Mouse (Mus musculus): ENCODE data around the gene Dnajb7.

Dnajb7 gene

DNA sequence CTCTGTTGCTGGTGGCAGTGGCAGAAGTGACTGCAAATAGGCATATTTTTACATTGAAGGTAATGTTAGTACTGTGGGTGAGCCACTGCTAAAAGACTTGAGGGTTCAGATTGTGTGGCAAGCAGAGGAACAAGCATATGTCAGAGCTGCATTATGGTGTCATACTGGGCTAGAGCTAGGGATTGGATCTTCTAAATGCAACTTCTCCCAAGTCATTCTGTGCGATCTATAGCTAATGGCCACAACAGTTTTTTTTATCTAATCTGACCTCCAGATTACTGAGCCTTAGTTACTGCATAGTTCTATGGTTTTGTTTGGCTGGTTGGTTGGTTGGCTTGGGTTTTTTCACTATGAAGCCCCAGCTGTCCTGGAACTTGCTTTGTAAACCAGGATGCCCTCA, at the start of gene Dnajb7:
TSS of gene Dnajb7 (minus strand) at position 101 of the 400 bp plus-strand sequence.
- no peak for DNase-seq (ENCODE audit: low spot score)

DNA sequence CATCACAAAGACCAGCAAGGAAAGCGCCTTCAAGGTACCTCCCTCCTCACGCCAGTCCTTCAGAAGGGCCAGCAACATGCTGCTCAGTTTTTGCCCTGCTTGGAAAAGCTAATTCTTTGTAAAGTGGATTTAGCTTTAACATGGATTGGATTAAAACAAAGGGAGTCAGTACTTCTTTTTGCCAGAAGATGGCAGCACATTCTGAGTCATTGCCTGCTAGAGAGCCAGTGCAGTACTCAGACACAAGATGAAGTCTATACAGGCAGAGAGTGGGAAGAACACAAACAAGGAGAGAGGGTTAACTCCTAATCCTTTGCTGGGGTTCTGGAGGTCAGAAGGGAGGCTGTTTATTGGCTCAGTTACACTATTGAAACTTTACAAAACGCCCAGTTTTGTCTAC, 40.4 kb upstream of the Dnajb7 start:
- DNase-seq (ENCODE audit: low spot score): peak; percentile 78

DNA sequence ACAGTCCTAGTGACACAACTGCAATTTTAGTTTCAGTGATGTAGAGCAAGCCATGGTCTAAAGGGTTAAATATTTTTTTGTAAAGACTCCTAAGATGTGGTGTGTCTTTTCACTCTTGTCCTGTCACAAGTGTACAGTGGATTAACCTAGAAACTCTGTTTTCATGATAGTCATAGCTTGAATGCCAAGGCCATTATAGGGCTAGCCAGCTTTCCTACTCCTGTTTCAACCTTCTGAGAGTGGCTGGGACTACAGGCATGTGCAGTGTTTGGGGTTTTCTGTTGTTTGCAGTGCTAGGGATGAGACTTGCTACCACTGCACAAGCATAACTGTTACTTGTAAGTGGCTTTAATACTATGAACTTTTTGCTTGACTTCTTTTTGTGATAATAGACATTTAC, 31.1 kb upstream of the Dnajb7 start:
- no peak for DNase-seq (ENCODE audit: low spot score)

DNA sequence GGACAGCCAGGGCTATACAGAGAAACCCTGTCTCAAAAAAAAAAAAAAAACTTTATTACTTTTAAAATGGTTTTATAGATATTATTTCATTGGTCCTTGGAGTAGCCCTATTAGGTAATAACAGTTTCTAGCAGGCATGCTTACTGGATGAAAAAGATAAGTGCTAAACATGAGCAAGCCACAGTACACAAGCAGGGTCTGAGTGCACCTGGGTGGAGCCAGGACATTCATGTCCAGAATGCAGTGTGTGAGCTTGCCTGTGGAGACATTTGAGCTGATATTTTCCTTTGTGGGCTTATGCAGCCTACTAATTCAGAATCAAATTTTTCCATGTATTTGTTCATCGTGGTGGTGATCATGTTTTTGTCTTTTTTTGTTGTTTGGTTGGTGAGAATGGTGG, 30.2 kb upstream of the Dnajb7 start:
- DNase-seq (ENCODE audit: low spot score): no peak

DNA sequence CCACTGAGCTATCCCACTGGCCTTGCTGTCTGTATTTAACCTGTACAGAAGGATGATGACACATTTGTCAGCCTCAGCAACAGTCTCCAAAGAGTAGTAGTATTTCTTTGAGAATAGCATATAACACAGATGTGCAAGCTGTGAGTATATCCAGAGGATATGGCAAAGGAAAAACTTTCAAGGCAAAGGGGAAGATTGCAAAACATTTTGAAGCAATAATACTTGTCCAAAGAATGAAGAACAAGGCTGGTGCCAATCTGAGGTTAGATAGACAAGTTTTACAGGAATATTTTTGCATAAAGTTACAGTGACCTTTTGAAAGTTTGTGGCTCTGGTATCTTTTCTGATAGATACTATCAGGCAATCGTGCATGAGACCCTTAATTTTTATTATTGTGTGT, 23.1 kb upstream of the Dnajb7 start:
- no peak for DNase-seq (ENCODE audit: low spot score)

DNA sequence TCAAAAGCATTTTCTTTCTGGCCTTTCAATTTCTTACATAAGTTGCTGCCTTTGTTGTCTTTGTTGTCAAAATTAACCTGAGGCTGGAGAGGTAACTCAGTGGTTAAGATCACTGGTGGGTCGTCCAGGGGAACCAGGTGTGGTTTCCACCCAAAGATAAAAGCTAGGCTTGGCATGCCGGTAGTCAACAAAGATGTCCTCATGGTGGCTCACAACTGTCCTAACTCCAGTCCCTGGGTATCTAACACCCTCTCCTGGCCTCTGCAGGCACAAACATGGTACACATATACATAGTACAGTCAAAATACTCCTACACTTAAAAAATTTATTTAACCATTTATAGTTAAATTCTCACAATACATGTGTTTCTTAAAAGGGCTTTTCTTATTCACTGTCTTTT, 19.8 kb upstream of the Dnajb7 start:
- no peak for DNase-seq (ENCODE audit: low spot score)

DNA sequence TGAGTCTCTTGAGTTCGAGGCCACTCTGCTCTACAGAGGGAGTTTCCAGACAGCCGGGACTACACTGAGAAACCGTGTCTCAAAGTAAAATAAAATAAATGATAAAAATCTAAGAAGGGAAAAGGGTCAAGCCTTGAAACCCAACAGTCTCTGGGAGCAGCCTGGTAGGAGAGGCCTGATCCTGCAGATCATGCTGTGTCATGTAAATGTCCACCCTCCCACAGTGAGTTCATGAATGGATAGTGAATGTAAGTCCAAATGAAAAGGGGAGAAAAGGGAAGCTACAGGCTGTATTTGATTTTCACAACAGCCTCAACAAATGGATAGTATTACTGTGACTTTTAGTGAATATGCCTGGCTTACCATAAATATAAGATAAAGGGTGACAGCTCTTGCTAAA, 17.2 kb upstream of the Dnajb7 start:
- no peak for DNase-seq (ENCODE audit: low spot score)

DNA sequence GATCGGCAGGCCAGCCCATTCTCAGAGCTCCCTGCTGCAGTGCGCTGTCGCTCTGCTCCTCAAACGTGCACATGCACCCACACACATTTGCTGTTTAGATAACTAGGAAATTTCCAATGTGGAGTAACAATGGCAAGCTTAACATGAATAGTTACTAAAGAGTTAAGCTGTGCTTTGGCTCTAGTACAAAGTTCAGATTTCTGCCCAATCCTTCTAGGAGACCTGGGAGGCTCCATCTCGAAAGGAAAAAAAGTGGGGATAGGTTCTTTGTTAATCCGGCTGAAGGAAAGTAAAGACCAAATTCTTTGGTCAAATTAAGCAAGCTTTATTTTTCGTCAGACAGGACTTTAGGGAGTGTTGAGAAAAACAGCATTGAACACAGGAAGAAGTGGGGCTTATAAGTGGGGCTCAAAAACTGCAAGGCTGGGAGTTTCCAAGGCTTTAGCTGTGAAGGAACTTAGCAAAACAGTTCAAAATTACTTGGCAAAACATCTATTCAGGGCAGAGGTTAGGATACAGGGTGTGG, 14.1 kb upstream of the Dnajb7 start:
- no peak for DNase-seq (ENCODE audit: low spot score)

DNA sequence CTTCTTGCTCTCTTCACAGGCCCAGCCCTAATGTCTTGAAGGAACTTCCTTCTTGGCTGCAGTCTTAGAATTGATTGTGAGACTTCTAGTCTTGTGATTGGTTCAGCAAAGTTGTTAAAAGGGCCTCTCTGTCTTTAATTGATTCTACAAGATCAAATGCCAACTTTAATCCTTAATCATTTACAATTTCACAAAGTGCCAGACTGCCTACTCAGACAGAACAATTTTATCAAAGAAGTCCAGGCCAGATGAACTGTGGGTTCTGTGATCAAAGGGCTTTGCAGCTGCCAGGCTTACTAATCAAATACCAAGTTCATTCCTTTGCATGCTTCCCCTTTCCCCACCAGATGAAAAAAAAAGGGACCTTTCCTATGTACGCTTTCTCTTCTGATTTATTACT, 13.4 kb upstream of the Dnajb7 start:
- no peak for DNase-seq (ENCODE audit: low spot score)

DNA sequence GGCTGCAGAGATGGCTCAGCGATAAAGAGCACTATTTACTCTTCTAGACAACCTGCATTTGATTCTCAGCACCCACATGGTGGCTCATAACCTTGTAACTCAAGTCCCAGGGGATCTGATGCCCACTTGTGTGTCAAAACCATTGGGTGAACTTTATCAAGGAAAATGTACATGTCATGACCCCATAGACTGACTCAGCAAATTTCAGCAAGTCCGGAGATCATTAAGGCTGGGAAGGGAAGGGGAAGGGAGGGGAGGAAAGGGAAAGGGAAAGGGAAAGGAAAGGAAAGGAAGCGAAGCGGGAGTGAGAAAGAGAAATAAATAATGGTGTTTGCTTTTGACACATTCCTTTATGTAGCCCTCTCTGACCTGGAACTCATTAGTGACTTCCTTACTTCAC, 10.0 kb upstream of the Dnajb7 start:
- DNase-seq (ENCODE audit: low spot score): no peak

DNA sequence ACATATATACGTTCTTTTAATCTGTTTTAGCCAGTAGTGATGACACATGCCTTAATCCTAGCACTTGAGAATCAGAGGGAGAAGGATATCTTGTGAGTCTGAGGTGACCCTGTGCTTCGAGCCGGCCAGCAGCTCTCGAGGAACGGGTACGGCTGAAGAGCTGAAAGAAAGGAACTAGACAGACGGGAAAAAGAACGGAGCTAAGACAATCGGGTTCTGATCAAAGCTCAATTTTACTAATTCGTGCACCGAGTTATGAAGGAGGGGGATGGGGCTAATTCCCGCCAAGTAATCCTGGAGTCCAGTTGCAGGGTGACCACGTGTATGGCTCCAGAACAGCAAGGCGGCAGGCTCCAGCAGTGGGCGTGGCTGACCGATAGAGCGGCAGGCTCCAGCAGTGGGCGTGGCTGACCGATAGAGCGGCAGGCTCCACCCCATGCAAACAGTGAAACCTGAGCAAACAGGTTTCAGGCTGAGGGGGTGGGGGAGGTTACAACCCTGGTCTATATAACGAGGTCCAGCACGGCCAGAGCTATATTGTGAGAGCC, 8.7 kb upstream of the Dnajb7 start:
- peak; percentile 75 for DNase-seq (ENCODE audit: low spot score)

DNA sequence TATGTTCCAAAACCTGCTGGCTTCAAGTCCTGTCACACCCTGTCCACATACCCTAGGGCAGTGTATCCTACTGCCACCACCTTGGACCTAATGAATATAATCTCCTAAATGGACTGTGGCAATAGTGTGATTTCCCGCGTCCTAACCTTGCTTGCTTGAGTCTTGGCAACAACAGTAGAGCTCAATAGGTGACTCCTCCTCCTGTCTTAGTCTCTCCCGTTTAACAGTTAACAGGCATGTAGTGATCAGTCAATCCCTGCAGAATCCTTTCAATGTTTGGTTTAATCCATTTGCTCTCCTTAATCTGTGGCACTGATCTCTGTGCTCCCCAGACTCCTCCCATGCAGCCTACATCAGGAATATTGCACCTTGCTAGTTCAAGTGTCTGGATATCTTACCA, 3.1 kb downstream of the Dnajb7 start:
- no peak for DNase-seq (ENCODE audit: low spot score)

DNA sequence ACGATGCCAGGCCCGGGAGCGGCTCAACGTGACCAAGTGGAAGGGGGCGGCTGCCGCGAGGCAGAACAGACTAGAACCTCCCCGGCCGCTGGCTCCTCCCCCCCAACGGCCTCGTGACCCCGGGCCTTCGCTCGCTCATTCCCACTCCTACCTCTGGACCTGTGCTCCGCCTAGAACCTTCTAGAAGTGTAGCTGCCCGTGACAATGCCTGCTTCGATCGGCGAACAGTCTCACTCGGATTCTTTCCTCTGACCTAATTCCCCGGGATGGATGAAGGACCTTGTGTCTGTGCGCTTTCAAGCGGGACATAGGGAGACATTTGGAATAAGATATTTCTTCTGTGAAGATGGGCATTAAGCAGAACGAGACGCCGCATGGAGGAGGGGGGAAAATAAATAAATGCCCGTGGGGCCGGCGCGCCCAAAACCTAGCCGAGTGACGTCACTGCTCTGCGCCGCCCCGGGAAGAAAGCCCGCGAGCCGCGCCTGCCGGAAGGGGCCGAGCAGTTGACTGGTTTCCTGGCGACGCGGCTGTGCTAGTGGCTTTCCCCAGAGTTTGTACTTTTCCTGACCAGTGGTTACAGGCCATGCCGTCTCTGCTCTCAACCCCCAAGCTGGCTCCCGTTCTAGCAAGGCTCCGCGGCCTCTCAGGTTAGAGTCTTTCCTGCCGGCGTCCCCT, 8.3 kb downstream of the Dnajb7 start, which contains the start of the genes St13 and Xpnpep3:
TSS of gene St13 (minus strand) at position 440 of the 678 bp plus-strand sequence.
TSS of gene Xpnpep3 (plus strand) at position 501 of the 678 bp plus-strand sequence.
- peak; percentile 97 for DNase-seq (ENCODE audit: low spot score)

DNA sequence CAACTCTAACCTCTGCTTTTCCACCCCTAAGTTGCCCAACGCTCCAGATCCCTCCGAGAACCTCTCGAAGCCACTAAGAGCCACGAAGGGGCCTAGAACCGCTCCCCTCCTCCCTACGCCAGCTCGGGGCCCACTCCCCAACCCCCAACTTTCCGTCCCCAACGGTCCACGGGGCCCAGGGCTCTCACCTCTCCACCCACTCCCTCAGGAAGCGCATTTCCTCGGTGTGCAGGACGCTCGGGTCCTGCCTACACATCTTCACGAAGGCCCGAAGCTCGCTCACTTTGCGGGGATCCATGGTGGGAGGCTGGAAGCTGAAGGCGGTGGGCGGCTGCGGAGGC, 8.8 kb downstream of the Dnajb7 start:
- no peak for DNase-seq (ENCODE audit: low spot score)

DNA sequence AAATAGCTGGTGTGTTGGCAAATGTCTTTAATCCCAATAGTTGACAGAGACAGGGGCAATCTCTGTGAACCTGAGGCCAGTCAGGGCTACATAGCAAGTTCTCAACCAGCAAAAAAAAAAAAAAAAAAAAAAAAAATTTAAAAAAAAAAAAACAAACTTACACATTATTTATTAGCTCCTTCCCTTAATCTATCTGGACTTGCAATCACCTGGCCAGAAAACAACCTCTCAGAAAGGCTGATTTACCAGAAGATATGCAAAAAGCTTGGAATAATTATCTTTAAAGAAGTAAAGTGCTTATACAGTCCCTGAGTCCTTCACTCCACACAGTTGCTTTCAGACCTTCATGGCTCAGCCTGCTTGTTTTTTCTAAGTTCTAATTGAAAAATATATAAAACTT, 9.9 kb downstream of the Dnajb7 start:
- no peak for DNase-seq (ENCODE audit: low spot score)

DNA sequence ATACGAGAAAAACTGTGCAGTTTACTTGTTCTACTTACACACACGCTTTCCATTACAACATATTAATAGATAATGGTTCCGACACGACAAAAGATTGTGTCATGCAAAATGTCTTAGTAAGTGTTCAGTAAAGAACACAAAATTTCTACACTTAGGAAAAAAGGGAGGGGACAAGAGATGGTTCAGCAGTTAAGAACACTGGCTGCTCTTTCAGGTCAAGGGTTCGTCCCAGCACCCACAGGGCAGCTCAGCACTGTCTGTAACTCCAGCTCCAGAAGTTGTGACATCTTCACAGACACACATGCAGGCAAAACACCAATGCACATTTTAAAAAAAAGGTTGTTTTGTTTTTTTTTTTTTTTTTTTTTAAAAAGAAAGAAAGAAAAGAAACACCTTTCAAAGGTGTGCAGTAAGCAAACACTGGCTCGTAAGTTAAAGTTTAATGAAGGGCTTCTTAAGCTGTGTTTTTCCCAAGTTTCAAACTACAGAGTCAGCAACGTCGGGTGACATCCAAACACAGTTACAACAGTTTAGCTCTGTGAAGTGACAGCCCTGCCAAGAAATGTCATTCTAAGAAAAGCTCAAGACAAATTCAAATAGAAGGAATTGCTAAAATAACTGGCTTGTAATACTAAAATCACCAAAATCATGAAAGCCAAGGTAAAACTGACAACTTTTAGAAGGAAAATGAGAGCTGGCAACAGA, 13.7 kb downstream of the Dnajb7 start:
- DNase-seq (ENCODE audit: low spot score): no peak

DNA sequence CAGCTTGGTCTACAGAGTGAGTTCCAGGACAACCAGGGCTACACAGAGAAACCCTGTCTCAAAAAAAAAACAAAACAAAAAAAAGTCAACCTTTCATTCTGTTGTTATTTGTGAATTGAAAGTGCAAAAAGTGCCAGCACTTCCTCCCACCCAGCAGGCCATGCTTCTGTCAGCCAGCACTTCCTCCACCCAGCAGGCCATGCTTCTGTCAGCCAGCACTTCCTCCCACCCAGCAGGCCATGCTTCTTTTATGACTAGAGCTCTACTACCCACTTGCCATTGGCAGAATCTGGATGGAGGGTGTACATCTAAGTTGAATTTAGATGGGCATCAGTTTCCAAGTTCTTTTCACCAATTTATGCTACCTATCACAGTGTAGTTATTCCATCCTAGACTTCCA, 15.1 kb downstream of the Dnajb7 start:
- DNase-seq (ENCODE audit: low spot score): peak; percentile 28

DNA sequence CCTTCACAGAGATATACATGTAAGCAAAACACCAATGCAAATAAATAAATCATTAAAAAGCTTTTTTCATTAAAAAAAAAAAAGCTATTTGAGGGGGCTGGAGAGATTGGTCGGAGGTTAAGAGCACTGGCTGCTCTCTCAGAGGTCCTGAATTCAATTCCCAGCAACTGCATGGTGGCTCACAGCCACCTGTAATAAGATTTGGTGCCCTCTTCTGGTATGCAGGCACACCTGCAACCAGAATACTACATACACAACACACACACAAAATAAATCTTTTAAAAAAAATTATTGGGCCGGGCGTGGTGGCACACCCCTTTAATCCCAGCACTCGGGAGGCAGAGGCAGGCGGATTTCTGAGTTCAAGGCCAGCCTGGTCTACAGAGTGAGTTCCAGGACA, 21.8 kb downstream of the Dnajb7 start:
- no peak for DNase-seq (ENCODE audit: low spot score)

DNA sequence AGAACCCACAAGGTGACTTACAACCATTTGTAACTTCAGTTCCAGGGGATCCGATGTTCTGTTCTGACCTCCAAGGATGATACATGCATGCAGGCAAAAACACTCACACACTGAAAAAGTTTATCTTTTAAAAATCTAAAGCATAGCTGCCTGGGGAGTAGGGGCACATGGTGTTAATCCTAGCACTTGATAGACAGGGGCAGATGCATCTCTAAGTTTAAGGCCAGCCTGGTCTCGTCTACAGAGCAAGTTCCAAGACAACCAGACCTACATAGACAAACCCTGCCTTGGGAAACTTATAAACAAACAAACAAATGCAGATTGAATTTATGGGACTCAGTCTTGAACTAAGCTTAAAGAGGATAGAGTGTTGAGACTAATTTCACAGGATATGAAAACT, 29.3 kb downstream of the Dnajb7 start:
- DNase-seq (ENCODE audit: low spot score): no peak

DNA sequence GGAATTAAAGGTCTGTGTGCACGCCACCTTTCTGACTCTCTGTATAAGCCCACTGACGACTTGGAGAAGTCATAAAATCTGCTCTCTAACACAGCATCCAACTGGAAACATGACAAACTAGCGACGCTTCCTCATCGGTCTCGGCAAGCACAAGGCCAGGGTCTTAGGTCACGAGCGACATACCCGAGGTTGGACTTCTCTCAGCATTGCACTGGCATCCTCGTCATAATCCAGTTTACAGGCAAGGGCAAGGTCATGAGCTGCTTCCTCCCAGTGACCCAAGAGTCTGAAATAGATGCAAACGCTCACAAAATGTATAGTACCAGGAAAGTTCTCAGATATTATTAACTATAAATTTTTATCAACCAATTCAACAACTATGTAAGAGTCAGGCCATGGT, 33.5 kb downstream of the Dnajb7 start:
- no peak for DNase-seq (ENCODE audit: low spot score)

DNA sequence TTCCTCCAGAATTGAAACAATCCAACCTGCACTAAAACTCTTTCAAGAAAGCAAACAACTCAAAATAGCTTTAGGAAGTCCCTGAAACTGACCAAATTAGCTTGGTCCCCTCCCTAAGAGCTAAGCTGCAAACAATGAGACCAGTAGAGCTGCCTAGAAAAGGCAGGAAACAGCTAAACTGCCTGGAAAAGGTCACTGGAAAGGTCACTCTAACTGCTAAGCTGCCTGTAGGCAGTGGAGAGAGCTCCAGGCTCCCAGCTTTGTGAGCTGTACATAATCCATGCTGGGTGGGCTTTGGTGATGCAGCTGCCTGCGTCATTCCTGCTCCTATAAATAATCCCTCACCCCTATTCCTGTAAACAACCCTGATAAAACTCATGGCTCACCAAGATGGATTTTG, 37.7 kb downstream of the Dnajb7 start:
- DNase-seq (ENCODE audit: low spot score): no peak

DNA sequence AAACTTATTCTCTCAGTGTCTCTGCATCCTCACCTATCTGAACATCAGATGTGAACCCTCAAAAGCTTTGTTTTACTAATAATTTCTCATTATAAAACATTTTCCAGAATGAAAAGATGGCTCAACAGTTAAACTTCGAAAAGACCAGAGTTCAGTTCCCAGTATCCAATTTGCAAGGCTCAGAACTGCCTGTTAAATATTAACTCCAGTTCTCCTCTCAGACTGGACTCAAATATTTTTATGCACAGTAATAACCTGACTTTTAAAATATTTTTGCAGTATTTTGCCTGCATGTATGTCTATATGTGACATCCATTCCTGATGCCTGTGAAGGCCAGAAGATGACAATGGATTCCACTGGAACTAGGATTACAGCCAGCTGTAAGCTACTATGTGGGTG, 39.5 kb downstream of the Dnajb7 start:
- no peak for DNase-seq (ENCODE audit: low spot score)

DNA sequence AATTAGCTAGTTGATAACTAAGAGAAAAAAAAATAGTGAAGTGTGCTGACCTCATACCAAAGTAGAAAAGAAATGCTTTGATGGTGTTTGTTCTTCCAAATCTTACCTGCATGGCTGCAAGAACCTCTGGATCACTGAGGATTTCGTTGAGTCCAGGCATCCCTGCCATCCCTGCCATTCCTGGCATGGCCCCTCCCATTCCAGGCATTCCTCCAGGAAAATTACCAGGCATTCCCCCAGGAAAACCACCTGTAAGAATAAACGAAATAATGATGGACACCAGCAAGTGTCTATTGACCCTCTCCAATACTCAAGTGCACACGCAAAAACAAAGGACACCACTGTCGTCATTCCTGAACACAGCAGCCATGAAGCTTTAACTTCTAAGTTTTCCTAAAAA, 41.9 kb downstream of the Dnajb7 start:
- DNase-seq (ENCODE audit: low spot score): no peak
